Mouse (Mus musculus) B cell, adult 2 months (primary cell): ENCODE measurements around the gene Ubr2.
A peak's percentile ranks its signal among the peaks of the same experiment; 100 is the strongest.

Experiments
- DNase-seq, 2 experiments: peaks; one replicate each; pipeline ENCODE4 v3.0.0; 2022

Ubr2 gene

GRCm38 (mm10) chr17:47009898-47010721 is at the start of gene Ubr2:
TSS of gene Ubr2 (minus strand) at chr17:47010556.
- peak; percentile 86 to 88 for DNase-seq

- DNase-seq = no peak
Measured at GRCm38 (mm10) chr17:47059836-47060360, 49.5 kb upstream of the Ubr2 start.

GRCm38 (mm10) chr17:47057966-47058365 is 47.6 kb upstream of the Ubr2 start:
- DNase-seq = peak in 1 of 2 experiments; percentile 3

- DNase-seq = no peak
Measured at GRCm38 (mm10) chr17:47056476-47056875, 46.1 kb upstream of the Ubr2 start.

- DNase-seq = no peak
Measured at GRCm38 (mm10) chr17:47055121-47055520, 44.8 kb upstream of the Ubr2 start.

GRCm38 (mm10) chr17:47054613-47055012 is 44.3 kb upstream of the Ubr2 start:
- peak; percentile 46 to 56 for DNase-seq

GRCm38 (mm10) chr17:47050678-47051077 is 40.3 kb upstream of the Ubr2 start:
- DNase-seq = no peak

- no peak for DNase-seq
Measured at GRCm38 (mm10) chr17:47042866-47043265, 32.5 kb upstream of the Ubr2 start.

- DNase-seq = peak; percentile 76 to 79
Measured at GRCm38 (mm10) chr17:47038844-47039803, 28.8 kb upstream of the Ubr2 start.

GRCm38 (mm10) chr17:47034536-47034935 is 24.2 kb upstream of the Ubr2 start:
- no peak for DNase-seq

GRCm38 (mm10) chr17:47033643-47034042 is 23.3 kb upstream of the Ubr2 start:
- DNase-seq = peak; percentile 62 to 70

- DNase-seq = no peak
Measured at GRCm38 (mm10) chr17:47024805-47025204, 14.4 kb upstream of the Ubr2 start.

- no peak for DNase-seq
Measured at GRCm38 (mm10) chr17:47023369-47023768, 13.0 kb upstream of the Ubr2 start.

- DNase-seq = no peak
Measured at GRCm38 (mm10) chr17:47012896-47013295, 2.5 kb upstream of the Ubr2 start.

GRCm38 (mm10) chr17:47011661-47012043 is 1.3 kb upstream of the Ubr2 start:
- no peak for DNase-seq

GRCm38 (mm10) chr17:47010722-47011660 is 635 bp upstream of the Ubr2 start:
- DNase-seq = peak; percentile 68 to 69

GRCm38 (mm10) chr17:47009546-47009897 is 834 bp downstream of the Ubr2 start:
- peak; percentile 44 to 47 for DNase-seq

- peak; percentile 12 to 26 for DNase-seq
Measured at GRCm38 (mm10) chr17:47009016-47009415, 1.3 kb downstream of the Ubr2 start.

GRCm38 (mm10) chr17:47008506-47008905 is 1.9 kb downstream of the Ubr2 start:
- no peak for DNase-seq

GRCm38 (mm10) chr17:47006741-47007140 is 3.6 kb downstream of the Ubr2 start:
- DNase-seq = no peak

- DNase-seq = no peak
Measured at GRCm38 (mm10) chr17:47005741-47006405, 4.5 kb downstream of the Ubr2 start.

- no peak for DNase-seq
Measured at GRCm38 (mm10) chr17:47003305-47003704, 7.1 kb downstream of the Ubr2 start.
